Mouse (Mus musculus) stomach, postnatal 0 days (tissue): Measurements from ENCODE around the gene Krt39.

ENCODE experiments used
- CTCF ChIP-seq: IDR thresholded peaks from 2 replicates; pipeline ENCODE4 v1.5.1; 2016; ENCODE audit warnings: antibody characterized with exemption, low read depth, mild to moderate bottlenecking, moderate library complexity
- EP300 ChIP-seq: optimal IDR thresholded peaks from 2 replicates; pipeline ENCODE3; 2016; ENCODE audit warnings: antibody characterized with exemption

GRCm38 (mm10) chr11:99490624-99491023 lies 30.5 kb downstream of the Krt39 start:
- TF ChIP-seq CTCF (no peak), EP300 (no peak)
